Mouse (Mus musculus): ENCODE data around the gene Arhgef7.

DNA sequence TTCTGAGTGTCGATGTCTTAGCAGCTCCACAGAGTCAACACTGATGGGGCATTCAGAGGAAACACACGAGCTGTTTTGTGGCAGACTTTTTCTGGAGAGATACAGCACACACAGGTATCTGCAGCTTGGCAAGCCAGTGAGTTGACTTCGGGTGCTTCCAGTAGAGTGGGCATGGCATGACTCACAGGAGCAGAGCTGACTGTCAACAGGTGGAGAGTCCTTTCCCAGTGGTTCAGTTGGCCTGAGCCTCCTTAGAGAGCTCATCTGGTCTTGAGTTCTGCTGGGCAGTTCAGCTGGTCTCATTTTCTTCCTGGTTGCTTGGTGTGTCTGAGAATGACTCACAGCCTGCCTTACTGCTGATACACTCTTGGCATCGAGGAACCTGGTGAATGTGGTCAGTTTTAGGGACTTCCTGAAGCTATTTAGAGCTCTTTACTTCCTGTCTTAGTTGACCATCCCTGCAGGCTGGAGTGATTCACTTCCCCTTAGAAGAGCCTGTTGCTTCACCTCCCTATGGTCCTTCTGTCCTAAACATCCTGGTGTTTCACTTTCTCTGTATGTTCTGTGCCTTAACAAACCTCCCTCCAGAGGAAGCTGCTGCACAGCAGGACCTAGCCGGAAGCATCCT lies 39.8 kb downstream of the Arhgef7 start:
- TF ChIP-seq CTCF (IDR thresholded peaks at IDR 0.05; ENCODE audit: low read depth) = no peak
- no peak for TF ChIP-seq EP300 (IDR thresholded peaks at IDR 0.05; ENCODE audit: low read depth)
